Mouse (Mus musculus) kidney, postnatal 0 days (tissue): ENCODE results near the gene Pck2. TPM values are rescaled to one million over a fixed set of nuclear protein-coding genes. Genes with fewer than 3 reads are reported as not detected.
A peak's percentile ranks its signal among the peaks of the same experiment; 100 is the strongest.

ENCODE experiments used
- ATAC-seq: fragments of 200-750 bp; cut with Nextera tagmentation; replicated peaks from 2 replicates; pipeline ENCODE4 v1.8.0; 2017; ENCODE audit warnings: low read depth, moderate number of reproducible peaks, moderate TSS enrichment, moderate library complexity; ENCODE audit not compliant: low FRiP score
- DNase-seq: peaks from one replicate; pipeline ENCODE4 v3.0.0-alpha.2; 2016; ENCODE audit warnings: low spot score
- H3K27ac ChIP-seq: fragments of 300-500 bp; sonication (generic); 2 replicates; pipeline ENCODE4 v1.5.1; 2014; ENCODE audit warnings: mild to moderate bottlenecking
- H3K27me3 ChIP-seq: fragments of 300-500 bp; sonication (generic); 2 replicates; pipeline ENCODE4 v1.6.1; 2014; ENCODE audit warnings: low read length, mixed read lengths; ENCODE audit not compliant: insufficient read depth
- H3K36me3 ChIP-seq: fragments of 300-500 bp; sonication (generic); 2 replicates; pipeline ENCODE4 v1.6.1; 2014; ENCODE audit warnings: low read length, mixed read lengths; ENCODE audit not compliant: insufficient read depth
- H3K4me1 ChIP-seq: fragments of 300-500 bp; sonication (generic); replicated peaks from 2 replicates; pipeline ENCODE4 v1.6.1; 2014; ENCODE audit warnings: antibody characterized with exemption, low read length, mixed read lengths; ENCODE audit not compliant: insufficient read depth
- H3K4me2 ChIP-seq: fragments of 300-500 bp; sonication (generic); 2 replicates; pipeline ENCODE4 v1.6.1; 2014; ENCODE audit warnings: mild to moderate bottlenecking, low read length, moderate library complexity, mixed read lengths
- H3K4me3 ChIP-seq: fragments of 300-500 bp; sonication (generic); replicated peaks from 2 replicates; pipeline ENCODE4 v1.5.1; 2014; ENCODE audit warnings: low read depth, low read length
- H3K9ac ChIP-seq: fragments of 300-500 bp; sonication (generic); 2 replicates; pipeline ENCODE4 v1.6.1; 2014; ENCODE audit warnings: low read depth, low read length
- H3K9me3 ChIP-seq: fragments of 300-500 bp; sonication (generic); replicated peaks from 2 replicates; pipeline ENCODE4 v1.6.1; 2016; ENCODE audit warnings: low read length, inconsistent platforms, mixed read lengths
- CTCF ChIP-seq: IDR thresholded peaks from 2 replicates; pipeline ENCODE4 v1.5.1; 2016; ENCODE audit warnings: antibody characterized with exemption, low read depth, mild to moderate bottlenecking, moderate library complexity
- WGBS: fragments of 180-500 bp; shearing (Covaris S2); extraction: QIAGEN DNeasy Blood & Tissue Kit; methylation state at CpG from one replicate; pipeline ENCODE4 v1.1.7; 2014; 5-methylcytosine and 5-hydroxymethylcytosine counted together
- polyA plus RNA-seq: library from polyadenylated mRNA; unstranded; fragments of >200 nt; fragmentation: Nextera tagmentation; extraction: Ambion mirVana; gene quantifications from 2 replicates; pipeline ENCODE4 v1.2.1, GENCODE M21; 2015

The Pck2 gene
- polyA plus RNA-seq, 1 experiment from 2014 or later = 38.2 TPM

DNA sequence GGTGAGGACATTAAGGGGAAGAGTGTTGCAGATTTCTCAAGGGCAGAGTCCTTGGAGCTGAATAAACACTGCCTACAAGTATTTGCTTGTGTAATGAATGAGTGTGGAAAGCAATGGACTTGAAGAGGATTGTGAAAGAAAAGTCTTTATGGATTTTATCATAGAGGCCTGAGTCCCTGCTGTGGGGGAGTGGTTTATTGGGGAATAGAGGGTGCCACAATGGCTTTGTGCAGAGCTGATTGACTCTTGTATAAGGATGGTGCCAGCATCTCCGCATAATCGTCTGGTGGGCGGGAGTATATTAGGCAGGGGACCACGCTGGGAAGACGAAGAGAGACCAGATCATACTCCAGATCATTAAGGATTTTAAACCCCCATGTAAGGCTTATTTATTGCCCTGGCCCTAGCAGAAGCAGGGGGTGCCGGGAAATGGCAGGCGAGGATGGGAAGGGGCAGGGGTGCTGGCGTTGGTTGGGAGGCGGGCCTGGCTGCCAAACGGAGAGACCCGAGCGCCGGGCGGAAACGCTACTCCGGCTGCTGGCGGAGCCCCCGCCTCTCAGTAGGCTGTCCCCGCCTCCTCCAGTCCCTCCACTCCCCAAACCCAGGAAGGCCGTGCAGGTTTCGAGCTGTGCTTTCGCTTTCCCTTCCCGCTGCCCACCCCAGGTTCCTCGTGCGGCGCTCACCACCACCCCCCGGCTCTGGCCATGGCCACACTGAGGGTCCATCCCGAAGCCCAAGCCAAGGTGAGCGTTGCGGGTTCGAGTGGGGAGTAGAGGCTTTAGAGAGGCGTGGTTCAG is 38.0 kb downstream of the Pck2 start, which contains the start of gene Psme1:
Gene Psme1 (plus strand): TSS at position 253 of the 797 bp plus-strand sequence.
- Histone ChIP-seq H3K27ac (peak within 1 kb of the TSS; percentile 88), H3K4me3 (peak within 1 kb of the TSS; percentile 86), H3K27me3 (no peaks in the 10 kb centered on the region), H3K4me2 (peak within 1 kb of the TSS; percentile 85), H3K4me1 (peaks cover 11% of the 10 kb centered on the region), H3K36me3 (peaks cover 11% of the 10 kb centered on the region), H3K9ac (peak within 1 kb of the TSS; percentile 85), H3K9me3 (no peaks in the 10 kb centered on the region)
- peak; percentile 85 for ATAC-seq
- peak; percentile 93 for DNase-seq
- 1% methylated on average over 25 of the region's 32 CpGs for WGBS
- TF ChIP-seq CTCF = no peak

GRCm38 (mm10) chr14:55578668-55579269 is 38.7 kb downstream of the Pck2 start:
- Histone ChIP-seq H3K36me3 (peaks cover 11% of the 10 kb centered on the region), H3K9me3 (no peaks in the 10 kb centered on the region), H3K4me2 (peak overlapping the region; percentile 85), H3K4me1 (peaks cover 11% of the 10 kb centered on the region), H3K27ac (peak overlapping the region; percentile 88), H3K27me3 (no peaks in the 10 kb centered on the region), H3K9ac (peak overlapping the region; percentile 85), H3K4me3 (peak overlapping the region; percentile 86)
- DNase-seq = peak; percentile 46
- ATAC-seq = peak; percentile 9
- WGBS = 23% methylated on average over 6 of the region's 6 CpGs
- no peak for TF ChIP-seq CTCF

- ATAC-seq = no peak
- WGBS = 91% methylated on average over 23 of the region's 23 CpGs
These were observed 39.7 kb downstream of the Pck2 start for GRCm38 (mm10) chr14:55579511-55580496.

GRCm38 (mm10) chr14:55580731-55581130 is 40.7 kb downstream of the Pck2 start:
- DNase-seq = no peak
- TF ChIP-seq CTCF = no peak

More at GRCm38 (mm10) chr14:55579511-55580496, 39.7 kb downstream of the Pck2 start:
- H3K4me1 ChIP-seq = peaks cover 11% of the 10 kb centered on the region
- H3K9me3 ChIP-seq = no peaks in the 10 kb centered on the region
- DNase-seq = no peak
- H3K36me3 ChIP-seq = peaks cover 11% of the 10 kb centered on the region
- H3K9ac ChIP-seq = no peak overlapping the region
- no peaks in the 10 kb centered on the region for H3K27me3 ChIP-seq
- no peak overlapping the region for H3K27ac ChIP-seq
- H3K4me3 ChIP-seq = no peak overlapping the region
- no peak overlapping the region for H3K4me2 ChIP-seq
- TF ChIP-seq CTCF = peak; percentile 15; the same call in 1 of the 2 replicates

GRCm38 (mm10) chr14:55581981-55582681 is 42.1 kb downstream of the Pck2 start:
- ATAC-seq (no peak), DNase-seq (no peak)
- 69% methylated on average over 9 of the region's 9 CpGs for WGBS

More at GRCm38 (mm10) chr14:55580731-55581130, 40.7 kb downstream of the Pck2 start:
- no peaks in the 10 kb centered on the region for H3K27me3 ChIP-seq
- H3K4me3 ChIP-seq = no peak overlapping the region
- no peak for ATAC-seq
- no peaks in the 10 kb centered on the region for H3K9me3 ChIP-seq
- H3K36me3 ChIP-seq = peaks cover 11% of the 10 kb centered on the region
- H3K27ac ChIP-seq = no peak overlapping the region
- no peak overlapping the region for H3K9ac ChIP-seq
- H3K4me1 ChIP-seq = peaks cover 6% of the 10 kb centered on the region
- WGBS = 91% methylated on average over 16 of the region's 16 CpGs
- no peak overlapping the region for H3K4me2 ChIP-seq

More at GRCm38 (mm10) chr14:55581981-55582681, 42.1 kb downstream of the Pck2 start:
- Histone ChIP-seq H3K36me3 (peaks cover 13% of the 10 kb centered on the region), H3K4me2 (no peak overlapping the region), H3K27me3 (no peaks in the 10 kb centered on the region), H3K9me3 (no peaks in the 10 kb centered on the region), H3K4me3 (no peak overlapping the region), H3K4me1 (0 out of 2 replicates have a peak, but pooled peaks cover 3% of the 10 kb centered on the region), H3K27ac (no peak overlapping the region), H3K9ac (no peak overlapping the region)
- peak; percentile 48 for TF ChIP-seq CTCF
